Mouse (Mus musculus) bone marrow macrophage, adult 2 months (primary cell): ENCODE measurements around the gene Impdh1.

ENCODE experiments used
- CTCF ChIP-seq: IDR thresholded peaks from 2 replicates; pipeline ENCODE4 v1.5.1; 2012; ENCODE audit warnings: low read depth, mild to moderate bottlenecking, low read length, moderate library complexity
- POLR2A ChIP-seq: IDR thresholded peaks from 2 replicates; pipeline ENCODE4 v1.6.1; 2012; ENCODE audit warnings: mild to moderate bottlenecking, low read depth, low read length, borderline replicate concordance

- TF ChIP-seq POLR2A, result no peak
- TF ChIP-seq CTCF, result no peak
Measured at GRCm38 (mm10) chr6:29175113-29175512, 41.1 kb downstream of the Impdh1 start.
